Mouse (Mus musculus) ES-Bruce4 (cell line): ENCODE data around the gene Epb41l5. TPM values are rescaled to one million over a fixed set of nuclear protein-coding genes. Genes with fewer than 3 reads are reported as not detected.

Experiments used
- H3K27ac ChIP-seq: 2 replicates; pipeline ENCODE4 v1.5.1; 2012; ENCODE audit warnings: low read length, inconsistent platforms; ENCODE audit not compliant: insufficient read depth
- H3K27me3 ChIP-seq: 2 replicates; pipeline ENCODE4 v1.6.1; 2012; ENCODE audit warnings: mild to moderate bottlenecking, low read length, inconsistent platforms; ENCODE audit not compliant: control insufficient read depth, poor library complexity, insufficient read depth, severe bottlenecking
- H3K36me3 ChIP-seq: 2 replicates; pipeline ENCODE4 v1.6.1; 2012; ENCODE audit warnings: inconsistent platforms, mild to moderate bottlenecking, low read length, moderate library complexity; ENCODE audit not compliant: control insufficient read depth, poor library complexity, insufficient read depth, severe bottlenecking
- H3K4me1 ChIP-seq: one replicate; pipeline ENCODE4 v1.8.1; 2011; ENCODE audit warnings: low read length; ENCODE audit not compliant: control insufficient read depth, insufficient read depth
- H3K4me3 ChIP-seq: 2 replicates; pipeline ENCODE4 v1.5.1; 2011; ENCODE audit warnings: low read depth, mild to moderate bottlenecking, low read length
- H3K9ac ChIP-seq: 2 replicates; pipeline ENCODE4 v1.6.1; 2012; ENCODE audit warnings: low read depth, mild to moderate bottlenecking, inconsistent platforms; ENCODE audit not compliant: poor library complexity, severe bottlenecking
- H3K9me3 ChIP-seq: replicated peaks from 2 replicates; pipeline ENCODE4 v1.6.1; 2012; ENCODE audit warnings: mild to moderate bottlenecking, low read length, inconsistent platforms; ENCODE audit not compliant: control insufficient read depth, poor library complexity, insufficient read depth, severe bottlenecking
- CTCF ChIP-seq: IDR thresholded peaks from one replicate; pipeline ENCODE4 v1.8.1; 2011; ENCODE audit warnings: low read depth, low read length
- EP300 ChIP-seq: IDR thresholded peaks from 2 replicates; pipeline ENCODE4 v1.6.1; 2011; ENCODE audit warnings: low read depth, low read length; ENCODE audit not compliant: insufficient read depth
- POLR2A ChIP-seq: IDR thresholded peaks from one replicate; pipeline ENCODE4 v1.8.1; 2011; ENCODE audit warnings: low read length; ENCODE audit not compliant: insufficient read depth
- polyA plus RNA-seq: library from polyadenylated mRNA; stranded (reverse); fragments of >200 nt; gene quantifications from 2 replicates; pipeline ENCODE4 v1.2.4, GENCODE M21; 2011; ENCODE audit warnings: low read depth; ENCODE audit not compliant: missing spikeins, insufficient read depth, insufficient read length

Epb41l5 gene
- polyA plus RNA-seq, 1 experiment: 48.2 TPM

DNA sequence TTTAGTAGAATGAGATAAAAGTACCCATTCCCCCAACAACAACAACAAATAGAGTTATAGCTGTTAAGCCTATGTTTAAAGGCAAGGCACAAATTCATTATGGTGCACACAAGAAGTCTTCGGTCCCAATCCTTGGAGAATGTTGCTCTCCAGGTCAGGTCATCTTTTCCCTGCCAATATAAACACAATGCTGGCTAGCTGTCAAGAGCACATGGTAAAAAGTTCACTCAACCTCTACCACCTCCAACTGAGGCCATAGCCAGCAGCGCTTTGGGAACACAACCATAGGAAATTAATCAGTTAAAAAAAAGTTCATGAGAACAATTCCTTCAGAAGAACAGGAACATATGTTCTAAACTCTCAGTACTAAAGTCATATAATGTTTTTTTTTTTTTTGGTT lies 58.8 kb downstream of the Epb41l5 start:
- Histone ChIP-seq H3K9ac (no peak overlapping the region), H3K36me3 (no peaks in the 10 kb centered on the region; the same call in 1 of the 2 replicates), H3K9me3 (no peaks in the 10 kb centered on the region), H3K4me3 (no peak overlapping the region), H3K4me1 (no peaks in the 10 kb centered on the region), H3K27me3 (no peaks in the 10 kb centered on the region), H3K27ac (no peak overlapping the region)
- TF ChIP-seq EP300 (no peak), CTCF (no peak), POLR2A (no peak)

DNA sequence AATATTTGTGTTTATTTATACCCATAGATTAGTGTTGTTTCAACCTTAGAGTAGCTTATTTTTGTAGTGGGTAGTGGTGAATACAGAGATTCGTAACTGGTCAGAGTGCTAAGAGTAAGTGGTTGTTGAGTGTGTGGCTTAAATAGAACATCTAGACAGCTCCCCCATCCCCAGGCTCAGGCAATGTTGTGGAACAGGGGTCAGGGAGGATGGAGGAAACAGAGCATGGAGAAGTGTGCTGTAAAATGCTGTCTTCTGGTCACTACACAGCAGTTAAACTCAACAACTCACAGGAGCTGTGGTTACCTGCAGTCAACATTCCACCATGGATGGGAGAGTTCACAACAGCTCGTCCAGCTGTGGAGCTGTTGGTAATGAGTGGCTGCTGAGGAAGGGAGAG lies 63.8 kb downstream of the Epb41l5 start:
- TF ChIP-seq POLR2A (no peak), EP300 (no peak), CTCF (no peak)
- H3K27me3 ChIP-seq: no peaks in the 10 kb centered on the region
- H3K4me1 ChIP-seq: peaks cover 3% of the 10 kb centered on the region
- no peak overlapping the region for H3K27ac ChIP-seq
- no peaks in the 10 kb centered on the region; the same call in none of the 2 replicates for H3K36me3 ChIP-seq
- peaks cover 30% of the 10 kb centered on the region for H3K9me3 ChIP-seq
- H3K4me3 ChIP-seq: no peak overlapping the region
- H3K9ac ChIP-seq: no peak overlapping the region

- no peaks in the 10 kb centered on the region for H3K4me1 ChIP-seq
- H3K4me3 ChIP-seq: no peak overlapping the region
- H3K9ac ChIP-seq: no peak overlapping the region
- no peak overlapping the region for H3K27ac ChIP-seq
- no peaks in the 10 kb centered on the region for H3K27me3 ChIP-seq
- H3K36me3 ChIP-seq: peaks cover 7% of the 10 kb centered on the region; the same call in 1 of the 2 replicates
- TF ChIP-seq POLR2A (no peak), EP300 (no peak), CTCF (no peak)
- no peaks in the 10 kb centered on the region for H3K9me3 ChIP-seq
These were observed 78.7 kb downstream of the Epb41l5 start for GRCm38 (mm10) chr1:119570134-119570533.

- Histone ChIP-seq H3K27ac (peak overlapping the region; percentile 49; the same call in 1 of the 2 replicates), H3K4me3 (no peak overlapping the region), H3K36me3 (0 out of 2 replicates have a peak, but pooled peaks cover 5% of the 10 kb centered on the region), H3K4me1 (no peaks in the 10 kb centered on the region), H3K9ac (no peak overlapping the region), H3K9me3 (no peaks in the 10 kb centered on the region), H3K27me3 (no peaks in the 10 kb centered on the region)
- TF ChIP-seq CTCF (no peak), POLR2A (no peak), EP300 (no peak)
These were observed 83.3 kb downstream of the Epb41l5 start for GRCm38 (mm10) chr1:119565531-119565930.

DNA sequence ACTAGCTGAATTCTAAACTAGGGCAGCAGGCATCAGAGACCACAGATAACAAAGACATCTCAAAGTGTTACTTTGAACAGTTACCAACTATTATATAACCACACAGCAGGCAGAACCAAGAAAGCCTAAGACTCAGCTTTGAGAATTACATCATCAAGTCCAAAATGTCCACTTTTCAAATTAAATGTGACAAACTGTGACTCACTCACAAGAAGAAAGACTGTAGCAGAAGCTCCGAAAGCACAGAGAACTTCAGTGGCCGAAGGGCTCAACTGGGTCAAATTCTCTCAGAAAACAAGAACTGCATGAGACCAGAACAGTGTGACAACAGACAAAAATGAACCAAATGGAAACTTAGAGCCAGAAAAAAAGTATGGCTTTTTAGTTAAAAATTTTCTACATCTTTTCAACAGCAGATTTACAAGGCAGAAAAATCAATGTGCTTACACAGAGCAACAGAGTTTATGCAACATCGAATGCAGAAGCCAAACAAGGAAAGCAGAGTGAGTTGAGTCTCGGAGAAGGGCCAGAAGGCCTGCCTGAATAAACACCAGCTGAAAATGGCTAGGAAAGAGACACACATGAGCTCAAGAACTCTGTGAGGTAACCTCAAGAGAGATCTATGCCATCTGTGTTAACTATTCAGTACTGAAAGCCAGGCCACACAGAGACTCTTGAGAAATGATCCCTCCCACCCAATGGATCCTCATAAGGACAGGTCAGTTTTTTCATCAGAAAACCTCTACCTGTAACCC lies 91.0 kb downstream of the Epb41l5 start:
- H3K36me3 ChIP-seq: no peaks in the 10 kb centered on the region
- no peak overlapping the region for H3K9ac ChIP-seq
- no peaks in the 10 kb centered on the region for H3K9me3 ChIP-seq

DNA sequence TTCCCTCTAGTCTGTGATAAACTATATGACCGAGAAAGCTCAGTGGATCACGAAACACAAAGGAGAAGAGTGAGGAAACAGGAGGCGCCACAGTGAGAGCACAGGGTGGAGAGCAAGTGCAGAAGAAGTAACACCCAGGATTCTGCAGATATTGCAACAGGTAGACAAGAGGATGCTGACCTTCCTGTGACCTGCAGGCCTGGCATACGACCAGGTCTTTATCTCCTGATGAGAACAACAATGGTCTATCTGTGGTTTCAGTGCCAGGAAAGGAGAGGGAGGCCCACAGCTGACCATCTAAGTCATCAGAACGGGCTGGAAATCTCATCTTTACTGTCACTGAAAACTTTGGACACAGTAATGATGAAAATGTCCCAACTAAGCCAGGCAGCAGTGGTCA lies 93.1 kb downstream of the Epb41l5 start:
- no peaks in the 10 kb centered on the region for H3K4me1 ChIP-seq
- H3K27ac ChIP-seq: no peak overlapping the region
- H3K4me3 ChIP-seq: no peak overlapping the region
- H3K9me3 ChIP-seq: no peaks in the 10 kb centered on the region
- H3K27me3 ChIP-seq: no peaks in the 10 kb centered on the region
- no peaks in the 10 kb centered on the region for H3K36me3 ChIP-seq
- TF ChIP-seq EP300 (no peak), CTCF (no peak), POLR2A (no peak)
- H3K9ac ChIP-seq: no peak overlapping the region

More for the DNA sequence above, 91.0 kb downstream of the Epb41l5 start:
- TF ChIP-seq POLR2A: no peak
- TF ChIP-seq EP300: no peak
- TF ChIP-seq CTCF: no peak
- no peaks in the 10 kb centered on the region for H3K4me1 ChIP-seq
- no peak overlapping the region for H3K4me3 ChIP-seq
- H3K27ac ChIP-seq: no peak overlapping the region
- no peaks in the 10 kb centered on the region for H3K27me3 ChIP-seq
